Mouse (Mus musculus): Measurements from ENCODE around the gene Gpa33.

DNA sequence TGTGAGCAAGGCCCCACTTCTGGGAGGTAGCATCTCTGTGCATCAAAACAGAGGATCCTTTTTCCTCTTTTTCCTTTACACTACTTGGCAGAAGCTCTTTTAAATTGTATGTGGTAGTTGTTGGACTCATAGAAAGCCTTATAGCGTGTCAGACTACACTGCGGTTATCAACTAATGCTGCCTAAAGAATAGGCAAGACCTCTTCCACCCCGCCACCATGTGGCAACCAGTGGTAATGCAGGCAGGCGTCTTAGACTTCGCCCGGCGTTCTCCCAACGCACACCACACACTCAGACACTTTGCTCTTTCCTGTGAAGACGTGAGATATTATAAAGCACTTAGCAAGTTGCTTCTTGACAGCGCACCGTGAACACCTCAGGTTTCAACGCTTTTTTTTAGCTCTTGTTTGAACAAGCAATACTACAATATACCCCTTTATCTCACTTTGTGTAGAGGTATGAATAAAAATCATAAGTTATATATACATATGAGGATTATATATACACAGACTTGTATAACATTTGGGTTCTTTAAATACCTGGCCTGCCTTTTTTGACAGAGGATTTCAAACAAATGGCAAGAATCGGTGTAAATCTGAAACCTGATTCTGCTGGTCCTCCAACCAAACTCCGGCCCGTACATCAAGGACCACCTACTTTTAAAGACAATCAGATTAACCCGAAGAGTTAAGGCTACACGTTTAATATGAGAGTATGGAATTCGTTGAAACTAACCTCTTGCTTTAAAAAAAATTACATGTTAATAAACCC is 23.5 kb downstream of the Gpa33 start:
- peak; percentile 98 for TF ChIP-seq CTCF (IDR thresholded peaks at IDR 0.05; ENCODE audit: low read depth)
- no peak for TF ChIP-seq EP300 (IDR thresholded peaks at IDR 0.05; ENCODE audit: low read depth)
